Comparison of ENCODE assay signal across 21 mouse cellular contexts in the genomic region with DNA sequence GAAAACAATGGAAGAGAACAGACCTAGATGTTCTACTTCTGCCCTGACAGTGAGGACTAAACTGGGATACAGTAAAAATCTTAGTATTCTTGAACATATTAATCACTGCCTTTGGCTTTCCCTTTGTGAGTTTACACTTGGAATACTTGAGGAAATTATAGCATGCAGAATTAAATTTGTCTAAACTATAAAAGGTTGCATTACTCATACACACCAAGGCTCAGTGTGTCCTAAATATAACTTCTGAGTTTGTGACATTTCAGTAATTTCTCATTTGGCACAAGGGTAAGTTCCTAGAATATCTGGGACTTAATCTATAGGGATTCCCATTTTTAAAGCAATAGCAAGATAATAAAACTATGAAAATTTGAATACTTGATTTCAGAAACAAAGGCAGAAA.
"Had no signal": no experiment of that assay in that cellular context is flagged by ENCODE, and none has a peak within 500 bp of the region (broad histone marks: within the 10 kb centered on the region; RNA-seq: fewer than 3 reads in every experiment).

No protein-coding gene starts in this region.

- ATAC-seq: forebrain, embryonic 13.5 days; forebrain, embryonic 14.5 days; forebrain, embryonic 15.5 days; forebrain, embryonic 16.5 days; forebrain, postnatal 0 days had no signal

- DNase-seq: cerebellum, adult 8-10 months; cerebellum, adult 9-10 months; cerebellum, adult 9-11 months; cerebellum, postnatal 10 days; cerebellum, postnatal 14 days; cerebellum, postnatal 25 days; cerebellum, postnatal 36 days; embryo, embryonic 11 days; forebrain, postnatal 0 days; gastrocnemius, adult 2 months; gastrocnemius, postnatal 10 days; gastrocnemius, postnatal 14 days; gastrocnemius, postnatal 25 days; gastrocnemius, postnatal 36 days; heart, adult 11 months; heart, adult 18-20 months; heart, adult 2 months had no signal
